Mouse (Mus musculus) limb, embryonic 11.5 days (tissue): ENCODE results near the gene 2310030G06Rik. TPM values are rescaled to one million over a fixed set of nuclear protein-coding genes. Genes with fewer than 3 reads are reported as not detected.
A peak's percentile ranks its signal among the peaks of the same experiment; 100 is the strongest.

Source experiments
- ATAC-seq: fragments of 200-750 bp; cut with Nextera tagmentation; 2 replicates; pipeline ENCODE4 v1.8.0; 2017; ENCODE audit warnings: low read depth; ENCODE audit not compliant: insufficient number of reproducible peaks, low FRiP score, low TSS enrichment
- DNase-seq: peaks from one replicate; pipeline ENCODE4 v3.0.0-alpha.2; 2015; ENCODE audit warnings: low spot score
- H3K27ac ChIP-seq: fragments of 300-500 bp; sonication (generic); replicated peaks from 2 replicates; pipeline ENCODE4 v1.5.1; 2014; ENCODE audit warnings: low read depth, mild to moderate bottlenecking, low read length
- H3K27me3 ChIP-seq: fragments of 300-500 bp; sonication (generic); 2 replicates; pipeline ENCODE4 v1.6.1; 2014; ENCODE audit warnings: mild to moderate bottlenecking, low read length, mixed read lengths; ENCODE audit not compliant: control insufficient read depth, insufficient read depth
- H3K36me3 ChIP-seq: fragments of 300-500 bp; sonication (generic); 2 replicates; pipeline ENCODE4 v1.6.1; 2014; ENCODE audit warnings: mild to moderate bottlenecking, low read length, moderate library complexity, mixed read lengths; ENCODE audit not compliant: control insufficient read depth, insufficient read depth
- H3K4me1 ChIP-seq: fragments of 300-500 bp; sonication (generic); 2 replicates; pipeline ENCODE4 v1.6.1; 2014; ENCODE audit warnings: low read length, mixed read lengths; ENCODE audit not compliant: control insufficient read depth, insufficient read depth
- H3K4me2 ChIP-seq: fragments of 300-500 bp; sonication (generic); 2 replicates; pipeline ENCODE4 v1.6.1; 2014; ENCODE audit warnings: low read depth, mild to moderate bottlenecking, moderate library complexity; ENCODE audit not compliant: severe bottlenecking
- H3K4me3 ChIP-seq: fragments of 300-500 bp; sonication (generic); 2 replicates; pipeline ENCODE4 v1.5.1; 2014; ENCODE audit warnings: low read depth, low read length
- H3K9ac ChIP-seq: fragments of 300-500 bp; sonication (generic); 2 replicates; pipeline ENCODE4 v1.6.1; 2014; ENCODE audit warnings: mild to moderate bottlenecking, low read length
- H3K9me3 ChIP-seq: fragments of 300-500 bp; sonication (generic); 2 replicates; pipeline ENCODE4 v1.6.1; 2016; ENCODE audit warnings: low read length; ENCODE audit not compliant: control insufficient read depth
- WGBS: fragments of 180-500 bp; shearing (Covaris S2); extraction: QIAGEN DNeasy Blood & Tissue Kit; methylation state at CpG from one replicate; pipeline ENCODE4 v1.1.7; 2014; 5-methylcytosine and 5-hydroxymethylcytosine counted together
- polyA plus RNA-seq: library from polyadenylated mRNA; unstranded; fragments of >200 nt; fragmentation: Nextera tagmentation; extraction: Ambion mirVana; gene quantifications from 2 replicates; pipeline ENCODE4 v1.2.1, GENCODE M21; 2014

2310030G06Rik gene
- polyA plus RNA-seq, 1 experiment from 2014 or later, result 1.7 TPM

DNA sequence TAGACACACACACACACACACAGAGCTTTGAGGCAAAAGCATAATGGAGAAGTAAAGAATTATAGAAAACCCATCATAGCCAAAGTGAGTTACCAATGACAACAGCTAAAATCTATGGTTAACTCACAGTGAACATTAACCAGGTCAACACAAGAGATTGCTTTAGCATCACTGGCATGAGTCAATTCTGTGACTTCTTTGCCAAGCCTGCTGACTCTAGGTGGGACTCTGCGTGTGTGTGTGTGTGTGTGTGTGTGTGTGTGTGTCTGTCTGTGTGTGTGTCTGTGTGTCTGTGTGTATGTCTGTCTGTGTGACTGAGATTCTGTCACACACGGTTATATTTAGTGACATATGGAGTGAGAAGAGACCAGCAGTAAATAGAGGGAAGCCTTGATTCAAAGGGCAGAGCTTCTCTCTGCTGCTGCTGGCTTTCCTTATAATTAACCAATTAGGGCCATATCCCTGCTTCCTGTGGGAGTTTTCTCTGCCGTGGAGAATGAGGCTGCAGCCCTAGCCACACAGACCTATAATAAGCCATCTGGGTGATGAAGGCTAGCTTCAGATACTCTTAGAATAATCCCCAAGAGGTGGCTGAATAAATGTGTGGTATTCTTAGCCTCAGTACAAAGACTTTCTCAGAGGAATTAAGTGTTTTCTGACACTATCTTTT, 21.5 kb downstream of the 2310030G06Rik start:
- Histone ChIP-seq H3K36me3 (no peaks in the 10 kb centered on the region; the same call in 1 of the 2 replicates), H3K27me3 (no peaks in the 10 kb centered on the region), H3K4me3 (no peak overlapping the region), H3K4me1 (peaks cover 24% of the 10 kb centered on the region), H3K27ac (no peak overlapping the region), H3K4me2 (no peak overlapping the region), H3K9ac (no peak overlapping the region), H3K9me3 (no peaks in the 10 kb centered on the region)
- DNase-seq (no peak), ATAC-seq (no peak)
- WGBS, result 32% methylated on average over 3 of the region's 3 CpGs

DNA sequence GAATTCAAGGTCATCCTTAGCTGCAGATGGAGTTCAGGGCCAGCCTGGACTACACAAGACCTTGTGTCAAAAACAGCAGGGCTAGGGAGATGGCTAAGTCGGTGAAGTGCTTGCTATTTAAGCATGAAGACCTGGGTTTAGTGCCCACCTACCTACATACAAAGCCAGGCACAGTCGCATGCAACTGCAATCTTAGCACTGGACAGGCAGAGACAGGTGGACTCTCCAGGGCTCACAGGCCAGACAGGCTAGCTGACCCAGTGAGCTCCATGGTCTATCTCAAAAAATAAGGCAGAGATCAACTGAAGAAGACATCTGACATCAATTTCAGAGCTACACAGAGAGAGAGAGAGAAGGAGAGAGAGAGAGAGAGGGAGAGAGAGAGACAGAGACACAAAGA, 22.2 kb downstream of the 2310030G06Rik start:
- ATAC-seq (no peak), DNase-seq (no peak)
- Histone ChIP-seq H3K27ac (no peak overlapping the region), H3K27me3 (no peaks in the 10 kb centered on the region), H3K4me2 (no peak overlapping the region), H3K9me3 (no peaks in the 10 kb centered on the region), H3K36me3 (no peaks in the 10 kb centered on the region; the same call in 1 of the 2 replicates), H3K4me1 (peaks cover 24% of the 10 kb centered on the region), H3K9ac (no peak overlapping the region), H3K4me3 (no peak overlapping the region)
- WGBS, result 89% methylated on average over 2 of the region's 2 CpGs

GRCm38 (mm10) chr9:50723406-50723805, 22.9 kb downstream of the 2310030G06Rik start:
- Histone ChIP-seq H3K27ac (no peak overlapping the region), H3K27me3 (no peaks in the 10 kb centered on the region), H3K36me3 (no peaks in the 10 kb centered on the region; the same call in 1 of the 2 replicates), H3K4me1 (peaks cover 22% of the 10 kb centered on the region), H3K4me3 (no peak overlapping the region), H3K4me2 (no peak overlapping the region), H3K9me3 (no peaks in the 10 kb centered on the region), H3K9ac (no peak overlapping the region)
- DNase-seq (no peak), ATAC-seq (no peak)
- WGBS, result 77% methylated on average over 7 of the region's 7 CpGs

GRCm38 (mm10) chr9:50722451-50722911, 23.9 kb downstream of the 2310030G06Rik start:
- ATAC-seq (no peak), DNase-seq (no peak)
- Histone ChIP-seq H3K4me3 (no peak overlapping the region), H3K36me3 (no peaks in the 10 kb centered on the region; the same call in 1 of the 2 replicates), H3K4me1 (peaks cover 21% of the 10 kb centered on the region), H3K27ac (no peak overlapping the region), H3K4me2 (no peak overlapping the region), H3K27me3 (no peaks in the 10 kb centered on the region), H3K9me3 (no peaks in the 10 kb centered on the region), H3K9ac (no peak overlapping the region)
- 48% methylated on average over 8 of the region's 8 CpGs for WGBS

DNA sequence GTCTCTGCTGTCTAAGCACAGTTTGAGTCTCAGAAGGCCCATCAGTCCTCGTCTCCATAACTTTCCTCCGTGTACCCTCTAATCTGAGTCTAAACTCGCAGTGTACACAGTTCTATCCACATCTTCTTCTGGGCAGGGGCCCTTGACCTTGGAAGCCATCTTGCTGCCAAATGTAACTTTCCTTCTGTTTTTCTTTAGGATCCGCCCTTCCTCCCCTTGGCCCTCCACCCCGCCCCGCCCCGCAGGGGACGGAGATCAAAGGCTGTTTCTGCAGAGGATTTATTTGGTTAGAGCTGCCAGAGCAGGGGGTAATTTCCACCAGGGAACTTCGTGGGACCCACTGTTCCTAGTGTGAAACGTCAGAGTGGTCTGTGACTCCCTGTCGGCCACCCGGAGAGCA, 25.3 kb downstream of the 2310030G06Rik start:
- DNase-seq, result peak; percentile 46
- Histone ChIP-seq H3K4me3 (no peak overlapping the region), H3K9me3 (no peaks in the 10 kb centered on the region), H3K9ac (no peak overlapping the region), H3K4me1 (peaks cover 20% of the 10 kb centered on the region), H3K27ac (no peak overlapping the region), H3K4me2 (no peak overlapping the region), H3K27me3 (no peaks in the 10 kb centered on the region), H3K36me3 (no peaks in the 10 kb centered on the region; the same call in 1 of the 2 replicates)
- no peak for ATAC-seq
- WGBS, result 18% methylated on average over 12 of the region's 12 CpGs

DNA sequence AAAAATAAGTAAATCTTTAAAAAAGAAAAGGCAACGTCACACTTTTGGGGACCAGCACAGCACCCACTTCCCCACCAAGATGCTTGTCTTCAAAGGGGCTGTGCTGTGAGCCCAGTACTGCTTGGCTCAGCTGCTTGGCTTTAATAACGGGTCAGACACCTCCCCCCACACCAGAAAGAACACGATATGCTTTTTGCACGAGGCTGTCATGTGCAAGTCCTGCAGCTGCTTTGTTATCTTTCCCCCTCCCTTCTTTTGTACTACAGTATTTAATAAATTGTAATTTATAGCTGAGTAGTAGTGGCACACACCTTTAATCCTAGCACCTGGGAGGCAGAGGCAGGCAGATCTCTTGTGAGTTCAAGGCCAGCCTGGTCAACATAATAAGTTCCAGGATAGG, 27.5 kb downstream of the 2310030G06Rik start:
- Histone ChIP-seq H3K27ac (no peak overlapping the region), H3K9ac (no peak overlapping the region), H3K4me1 (peaks cover 12% of the 10 kb centered on the region; the same call in 1 of the 2 replicates), H3K4me3 (no peak overlapping the region), H3K27me3 (no peaks in the 10 kb centered on the region), H3K9me3 (no peaks in the 10 kb centered on the region), H3K4me2 (no peak overlapping the region), H3K36me3 (no peaks in the 10 kb centered on the region; the same call in 1 of the 2 replicates)
- no peak for ATAC-seq
- 82% methylated on average over 4 of the region's 4 CpGs for WGBS
- DNase-seq, result no peak

DNA sequence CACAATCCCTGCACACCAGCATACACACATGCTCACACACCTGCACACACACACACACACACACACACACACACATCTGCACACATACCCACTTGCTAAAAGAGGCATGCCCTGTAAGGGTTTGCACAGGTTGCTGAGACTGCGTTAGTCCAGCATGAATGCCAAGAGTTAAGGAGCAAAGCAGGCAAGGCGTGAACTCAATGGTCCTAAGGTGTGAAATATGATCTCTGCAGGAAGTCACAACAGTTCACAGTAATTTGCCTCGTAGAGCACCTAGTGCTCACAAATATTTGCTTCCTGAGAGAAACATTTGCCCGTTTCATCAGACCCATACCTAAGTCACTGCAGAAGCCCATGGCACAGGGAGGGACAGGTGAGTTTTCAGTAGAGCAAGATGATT, 32.1 kb downstream of the 2310030G06Rik start:
- no peak overlapping the region for H3K4me3 ChIP-seq
- no peak overlapping the region for H3K4me2 ChIP-seq
- ATAC-seq (no peak), DNase-seq (no peak)
- no peaks in the 10 kb centered on the region for H3K27me3 ChIP-seq
- no peak overlapping the region for H3K27ac ChIP-seq
- no peaks in the 10 kb centered on the region; the same call in 1 of the 2 replicates for H3K36me3 ChIP-seq
- H3K9me3 ChIP-seq, result no peaks in the 10 kb centered on the region
- 37% methylated on average over 4 of the region's 4 CpGs for WGBS
- H3K4me1 ChIP-seq, result peaks cover 6% of the 10 kb centered on the region; the same call in 1 of the 2 replicates
- H3K9ac ChIP-seq, result no peak overlapping the region

- no peak for ATAC-seq
- no peak overlapping the region for H3K4me2 ChIP-seq
- H3K36me3 ChIP-seq, result no peaks in the 10 kb centered on the region; the same call in 1 of the 2 replicates
- H3K9ac ChIP-seq, result no peak overlapping the region
- H3K9me3 ChIP-seq, result no peaks in the 10 kb centered on the region
- WGBS, result 85% methylated on average over 4 of the region's 4 CpGs
- no peaks in the 10 kb centered on the region for H3K27me3 ChIP-seq
- H3K27ac ChIP-seq, result no peak overlapping the region
- peaks cover 6% of the 10 kb centered on the region; the same call in 1 of the 2 replicates for H3K4me1 ChIP-seq
- DNase-seq, result no peak
- H3K4me3 ChIP-seq, result no peak overlapping the region
These were observed 35.0 kb downstream of the 2310030G06Rik start for GRCm38 (mm10) chr9:50711337-50711736.
